Comparison of ENCODE assay signal across 8 mouse cellular contexts in the genomic region with DNA sequence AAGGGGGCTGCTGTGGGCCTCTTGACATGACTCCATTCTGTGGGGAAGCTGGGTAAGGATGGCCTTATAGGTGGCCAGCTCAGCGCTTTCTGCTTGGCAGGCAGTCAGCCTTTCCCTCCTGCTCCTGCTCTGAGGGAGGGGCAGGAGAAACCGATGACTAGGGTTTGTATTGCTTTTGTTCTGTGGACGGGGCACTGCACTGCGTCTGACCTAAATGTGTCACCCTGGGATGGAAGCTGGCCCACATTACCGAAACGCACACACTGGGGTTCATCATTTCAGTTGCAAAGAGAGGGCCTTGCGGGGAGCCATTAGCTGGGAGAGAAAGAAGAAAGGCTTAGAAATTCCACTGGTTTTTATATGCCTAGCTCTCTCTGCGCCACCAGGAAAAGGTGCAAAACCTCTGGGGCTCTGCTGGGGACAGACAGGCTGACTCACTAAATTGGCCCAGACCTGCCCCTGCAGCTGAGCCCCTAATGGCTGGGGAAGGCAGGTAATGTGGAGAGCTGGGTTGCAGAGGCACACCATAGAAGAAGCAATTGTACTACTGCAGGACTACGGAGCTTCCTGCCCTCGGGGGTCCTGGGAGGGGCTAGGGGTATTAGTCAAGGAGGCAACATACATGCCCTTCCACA. TPM values are rescaled to one million over a fixed set of nuclear protein-coding genes. Genes with fewer than 3 reads are reported as not detected.
DNase-seq lines count a peak whose midpoint lies in the region; ATAC-seq and TF ChIP-seq lines count a peak whose summit lies in the region.

No protein-coding gene starts in this region.

- H3K9me3 ChIP-seq in intestine, embryonic 15.5 days, result no peaks in the 10 kb centered on the region
- no peaks in the 10 kb centered on the region for H3K9me3 ChIP-seq in intestine, postnatal 0 days (ENCODE audit: control insufficient read depth)
- H3K9me3 ChIP-seq in forebrain, embryonic 10.5 days, result no peaks in the 10 kb centered on the region
- H3K9me3 ChIP-seq in limb, embryonic 14.5 days (ENCODE audit: control insufficient read depth, low read length), result no peaks in the 10 kb centered on the region

- peak overlapping the region; percentile 28; the same call in 1 of the 2 replicates for H3K4me2 ChIP-seq in intestine, embryonic 15.5 days (replicated peaks)
- H3K4me2 ChIP-seq in intestine, postnatal 0 days (replicated peaks; ENCODE audit: low read depth), result no peak overlapping the region
- no peak overlapping the region; the same call in 1 of the 2 replicates for H3K4me2 ChIP-seq in limb, embryonic 14.5 days (replicated peaks; ENCODE audit: low read depth, low read length, severe bottlenecking)

- 33% methylated on average over 10 of the region's 10 CpGs for WGBS in intestine, embryonic 15.5 days
- WGBS in intestine, postnatal 0 days, result 34% methylated on average over 10 of the region's 10 CpGs
- WGBS in forebrain, embryonic 10.5 days, result 2% methylated on average over 10 of the region's 10 CpGs
- 8% methylated on average over 10 of the region's 10 CpGs for WGBS in limb, embryonic 14.5 days
- 73% methylated on average over 10 of the region's 10 CpGs for WGBS in thymus, adult 2 months

- no peak overlapping the region for H3K27ac ChIP-seq in intestine, embryonic 15.5 days
- no peak overlapping the region for H3K27ac ChIP-seq in intestine, postnatal 0 days (ENCODE audit: low read depth, low read length)
- peak overlapping the region; percentile 72 for H3K27ac ChIP-seq in forebrain, embryonic 10.5 days
- H3K27ac ChIP-seq in limb, embryonic 14.5 days (replicated peaks; ENCODE audit: low read depth, low read length), result peak overlapping the region; percentile 8; the same call in 1 of the 2 replicates
- H3K27ac ChIP-seq in thymus, adult 2 months (ENCODE audit: control insufficient read depth, insufficient read depth, low read length), result no peak overlapping the region

- peaks cover 21% of the 10 kb centered on the region for H3K4me1 ChIP-seq in intestine, embryonic 15.5 days (replicated peaks)
- H3K4me1 ChIP-seq in intestine, postnatal 0 days (replicated peaks; ENCODE audit: control insufficient read depth, insufficient read depth, low read length), result 0 out of 2 replicates have a peak, but pooled peaks cover 9% of the 10 kb centered on the region
- H3K4me1 ChIP-seq in forebrain, embryonic 10.5 days, result peaks cover 72% of the 10 kb centered on the region
- H3K4me1 ChIP-seq in limb, embryonic 14.5 days (ENCODE audit: control insufficient read depth, insufficient read depth, low read length), result peaks cover 15% of the 10 kb centered on the region
- peaks cover 35% of the 10 kb centered on the region for H3K4me1 ChIP-seq in thymus, adult 2 months (replicated peaks; ENCODE audit: control insufficient read depth, insufficient read depth, low read length)

- no peaks in the 10 kb centered on the region for H3K27me3 ChIP-seq in intestine, embryonic 15.5 days (replicated peaks)
- H3K27me3 ChIP-seq in intestine, postnatal 0 days (replicated peaks; ENCODE audit: control insufficient read depth, insufficient read depth, low read length), result no peaks in the 10 kb centered on the region
- H3K27me3 ChIP-seq in forebrain, embryonic 10.5 days (ENCODE audit: poor library complexity, severe bottlenecking), result no peaks in the 10 kb centered on the region
- no peaks in the 10 kb centered on the region for H3K27me3 ChIP-seq in limb, embryonic 14.5 days (ENCODE audit: control insufficient read depth, insufficient read depth, low read length)
- no peaks in the 10 kb centered on the region for H3K27me3 ChIP-seq in thymus, adult 2 months (ENCODE audit: control insufficient read depth, insufficient read depth, low read length)

- peak; percentile 29 for DNase-seq in ZHBTc4 (ENCODE audit: low read depth, low spot score)
- DNase-seq in forebrain, embryonic 10.5 days (ENCODE audit: extremely low spot score, low spot score), result no peak
- no peak for DNase-seq in limb, embryonic 14.5 days (ENCODE audit: low spot score)
- no peak for DNase-seq in thymus, adult 2 months
- DNase-seq in thymus, postnatal 36 days, result no peak
- DNase-seq in gastrocnemius, adult 8-10 months (ENCODE audit: low spot score in 2 of 2), result no peak

- ATAC-seq in intestine, embryonic 15.5 days, result peak; percentile 23
- ATAC-seq in intestine, postnatal 0 days, result no peak
- ATAC-seq in limb, embryonic 14.5 days (ENCODE audit: low FRiP score, low read depth), result no peak

- no peak for TF ChIP-seq POLR2A in limb, embryonic 14.5 days (IDR thresholded peaks at IDR 0.05; ENCODE audit: borderline replicate concordance, extremely low read depth, insufficient read depth, insufficient read length)
- TF ChIP-seq POLR2A in thymus, adult 2 months (IDR thresholded peaks at IDR 0.05; ENCODE audit: control insufficient read depth, extremely low read depth, insufficient read depth, low read length, poor library complexity), result no peak

- H3K4me3 ChIP-seq in intestine, embryonic 15.5 days (replicated peaks), result no peak overlapping the region
- H3K4me3 ChIP-seq in intestine, postnatal 0 days (ENCODE audit: low read depth, low read length), result no peak overlapping the region
- H3K4me3 ChIP-seq in forebrain, embryonic 10.5 days, result peak overlapping the region; percentile 19
- H3K4me3 ChIP-seq in limb, embryonic 14.5 days (replicated peaks; ENCODE audit: low read length), result no peak overlapping the region
- H3K4me3 ChIP-seq in thymus, adult 2 months (ENCODE audit: control insufficient read depth, insufficient read depth, low read length), result no peak overlapping the region

- H3K36me3 ChIP-seq in intestine, embryonic 15.5 days, result no peaks in the 10 kb centered on the region
- no peaks in the 10 kb centered on the region; the same call in 1 of the 2 replicates for H3K36me3 ChIP-seq in intestine, postnatal 0 days (ENCODE audit: control insufficient read depth, insufficient read depth)
- 0 out of 2 replicates have a peak, but pooled peaks cover 1% of the 10 kb centered on the region for H3K36me3 ChIP-seq in forebrain, embryonic 10.5 days (replicated peaks)
- no peaks in the 10 kb centered on the region for H3K36me3 ChIP-seq in limb, embryonic 14.5 days (ENCODE audit: control insufficient read depth, insufficient read depth, low read length)
- H3K36me3 ChIP-seq in thymus, adult 2 months (ENCODE audit: control insufficient read depth, insufficient read depth, low read length), result no peaks in the 10 kb centered on the region

- H3K9ac ChIP-seq in intestine, embryonic 15.5 days, result no peak overlapping the region
- H3K9ac ChIP-seq in intestine, postnatal 0 days (ENCODE audit: low read depth, low read length), result no peak overlapping the region
- H3K9ac ChIP-seq in limb, embryonic 14.5 days (ENCODE audit: low read depth, low read length, severe bottlenecking), result no peak overlapping the region

- no peak for TF ChIP-seq CTCF in intestine, postnatal 0 days (IDR thresholded peaks at IDR 0.05; ENCODE audit: low read depth)
- no peak for TF ChIP-seq CTCF in thymus, adult 2 months (IDR thresholded peaks at IDR 0.05; ENCODE audit: borderline replicate concordance, control insufficient read depth, extremely low read depth, insufficient read depth, low read length, poor library complexity)

RNA-seq across cellular contexts. Expression of a gene that starts 55.3 kb away (rescaled TPM):
- polyA plus RNA-seq in intestine, embryonic 15.5 days (2015; fragmentation: Nextera tagmentation; extraction: Ambion mirVana), result 12.4 and 13.6 TPM in 2 replicates
- 5.6 and 6.4 TPM in 2 replicates for polyA plus RNA-seq in intestine, postnatal 0 days (2015; fragmentation: Nextera tagmentation; extraction: Ambion mirVana)
- 13.9 and 16.2 TPM in 2 replicates for polyA plus RNA-seq in forebrain, embryonic 10.5 days (2016; fragmentation: Nextera tagmentation; extraction: Ambion mirVana)
- 23.5 and 26.4 TPM in 2 replicates for polyA plus RNA-seq in limb, embryonic 14.5 days (2012; rRNA removed)
- 12.3 and 15.4 TPM in 2 replicates for polyA plus RNA-seq in limb, embryonic 14.5 days (2014; fragmentation: Nextera tagmentation; extraction: Ambion mirVana)
- polyA plus RNA-seq in thymus, adult 2 months (2012; rRNA removed), result 35.1 and 37.1 TPM in 2 replicates
- total RNA-seq in gastrocnemius, adult 8-10 months (2022), result 1 to 10 TPM; 5.8 to 9.2 (median 8.1) TPM

Comparison
In these comparisons a context has a peak if more than half of its experiments do, and no peak if none do; other contexts are left out.
1. H3K27ac ChIP-seq: peak in forebrain, embryonic 10.5 days (single experiment) and limb, embryonic 14.5 days (single experiment); none in intestine, embryonic 15.5 days (single experiment), intestine, postnatal 0 days (single experiment) and thymus, adult 2 months (single experiment).